Mouse (Mus musculus) cerebellum, postnatal 10 days (tissue): ENCODE measurements at regions not wholly inside any gene's neighbourhood (a gene's known extent, or its start where the extent isn't known, plus 50 kb on each side); places are given as distances from the start of the nearest gene placed in this dataset.
A peak's percentile ranks its signal among the peaks of the same experiment; 100 is the strongest.

ENCODE experiments used
- DNase-seq, 2 experiments: peaks; one replicate each; pipeline ENCODE4 v3.0.0; 2021; ENCODE audit warnings: mixed read lengths in 2 of 2

DNA sequence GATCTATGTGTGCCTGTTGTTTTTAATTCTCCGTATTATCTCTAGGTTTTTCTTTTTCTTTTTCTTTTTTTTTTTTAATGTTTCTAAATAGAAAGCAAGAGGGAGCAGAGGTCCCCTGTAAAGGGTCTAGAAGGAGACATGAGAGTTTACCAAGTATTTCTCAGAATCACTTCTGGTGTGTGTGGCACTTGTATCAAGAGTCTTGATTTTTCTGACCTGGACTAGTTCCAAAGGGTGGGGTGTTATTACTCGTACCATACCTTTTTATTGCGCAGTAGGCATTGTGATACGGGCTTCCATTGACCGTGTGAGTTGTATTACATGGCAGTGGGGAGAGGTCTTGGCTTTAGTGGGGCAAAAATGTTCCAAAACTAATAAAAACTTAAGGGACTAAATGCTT, 63.2 kb upstream of the Bmp6 start:
- DNase-seq, result no peak

DNA sequence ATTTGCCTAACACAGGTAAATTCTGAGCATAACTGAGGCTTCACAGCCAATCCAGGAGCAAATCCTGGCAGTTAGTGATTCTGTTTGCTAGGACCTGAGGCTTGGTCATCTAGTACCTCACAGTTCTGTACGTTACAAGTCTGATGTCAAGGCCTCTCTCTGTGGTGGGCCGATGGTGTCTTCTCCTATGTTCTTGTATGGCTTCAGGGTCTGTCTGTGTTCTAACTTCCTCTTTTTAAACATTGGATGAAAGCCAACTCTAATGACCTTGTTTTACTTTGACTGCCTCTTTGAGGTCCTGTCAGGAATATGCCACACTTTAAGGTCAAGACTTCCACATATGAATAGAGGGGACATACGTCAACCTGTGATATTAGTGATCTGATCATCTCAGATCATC, 56.9 kb upstream of the Bmp6 start:
- no peak for DNase-seq

DNA sequence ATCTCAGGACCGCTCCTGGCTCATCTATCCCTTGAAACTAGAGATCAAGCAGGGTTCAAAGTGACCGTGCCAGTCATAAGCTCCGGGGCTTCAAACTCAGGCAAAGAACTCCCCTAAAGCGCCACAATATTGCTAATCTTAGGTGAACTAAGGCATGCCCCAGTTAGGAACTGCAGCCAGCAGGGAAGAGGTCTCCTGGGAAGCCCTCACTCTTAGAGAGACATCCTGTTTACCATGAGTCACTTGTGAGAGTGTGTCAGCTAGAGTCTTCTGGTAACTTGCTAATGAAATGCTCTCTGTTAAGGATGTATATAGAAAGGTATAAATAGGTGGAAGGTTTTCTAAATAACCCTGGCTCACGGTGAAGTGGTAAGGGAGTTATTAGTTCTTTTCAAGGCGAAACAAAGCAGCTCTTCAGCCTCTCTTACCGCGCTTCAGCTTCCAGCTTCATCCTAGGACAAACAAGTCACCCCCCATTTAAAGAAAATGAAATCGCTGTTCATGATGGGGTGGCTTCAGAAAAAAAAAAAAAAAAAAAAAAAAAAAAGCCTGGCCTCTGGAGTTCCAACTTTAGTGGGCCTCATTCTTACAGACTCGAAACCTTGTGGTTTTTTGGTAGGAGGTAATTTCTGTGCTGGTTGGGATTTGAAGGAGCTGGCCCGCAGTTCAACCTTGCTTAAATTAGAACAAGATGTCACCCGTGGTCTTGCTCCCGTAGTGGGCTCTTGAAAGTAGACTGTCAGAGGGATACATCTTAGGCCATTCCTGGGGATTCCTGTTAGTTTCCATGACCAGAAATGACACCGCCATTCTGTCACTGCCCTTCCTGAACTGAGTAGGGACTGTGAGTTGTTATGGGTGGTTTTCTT, 56.1 kb upstream of the Bmp6 start:
- DNase-seq, result no peak

DNA sequence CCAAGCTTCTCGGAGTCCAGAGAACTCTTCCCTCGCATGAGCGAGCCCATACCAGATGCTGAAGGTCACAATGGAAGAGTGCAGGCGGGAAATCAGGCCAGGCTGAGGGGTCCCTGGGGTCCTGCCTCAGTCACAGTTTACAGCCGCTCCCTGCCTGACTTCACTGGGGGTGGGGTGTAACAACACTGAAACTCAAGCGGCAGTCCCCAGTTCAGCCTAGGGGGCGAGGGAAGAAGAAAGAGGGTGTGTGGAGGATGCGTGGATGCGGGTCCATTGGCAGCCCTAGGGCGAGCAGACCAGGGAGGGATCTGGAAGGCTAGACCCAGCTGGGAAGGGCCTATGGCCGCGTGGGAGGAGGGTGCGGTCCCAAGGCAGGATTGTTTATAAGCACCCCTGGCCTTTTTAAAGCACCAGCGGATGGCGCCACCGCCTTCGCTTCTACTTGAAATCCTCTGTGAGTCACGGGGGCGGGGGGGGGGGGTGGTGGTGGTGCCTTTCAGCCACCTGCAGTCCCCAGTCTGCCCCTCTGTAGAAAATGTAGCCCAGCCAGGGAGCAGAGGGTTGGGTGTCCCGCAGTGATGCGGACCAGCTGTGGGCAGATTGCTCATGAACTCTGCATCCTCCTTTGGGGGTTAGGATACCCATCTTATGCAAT, 54.5 kb upstream of the Bmp6 start:
- DNase-seq, result peak; percentile 11 to 15

DNA sequence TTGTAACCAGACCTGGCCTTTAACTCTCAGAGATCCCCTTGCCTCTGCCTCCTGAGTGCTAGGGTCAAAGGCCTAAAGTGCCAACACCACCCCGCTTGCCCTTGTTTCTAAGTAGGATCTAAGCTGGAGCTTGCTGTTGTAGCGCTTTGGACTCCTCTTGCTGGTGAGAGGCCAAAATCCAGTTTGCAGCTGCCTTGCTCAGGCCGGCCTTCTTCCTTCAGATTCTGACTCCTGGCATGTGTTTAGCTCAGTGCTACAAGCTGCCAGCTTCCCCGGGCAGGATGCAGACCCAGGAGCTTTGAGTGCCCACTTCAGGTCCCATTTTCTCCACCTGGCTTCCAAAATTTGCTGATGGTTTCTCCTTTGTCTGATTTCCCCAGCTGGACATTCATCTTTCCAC, 53.4 kb upstream of the Bmp6 start:
- peak; percentile 2 to 3 for DNase-seq
